Mouse (Mus musculus): Measurements from ENCODE around the gene Pcyox1. TPM values are rescaled to one million over a fixed set of nuclear protein-coding genes. Genes with fewer than 3 reads are reported as not detected.

Gene Pcyox1
- polyA plus RNA-seq, 1 experiment from 2014 or later = 83.5 TPM

- DNase-seq = no peak
- Histone ChIP-seq H3K4me1 (ENCODE audit: insufficient read depth) (0 out of 2 replicates have a peak, but pooled peaks cover 4% of the 10 kb centered on the region), H3K27me3 (ENCODE audit: insufficient read depth, low read length) (no peaks in the 10 kb centered on the region), H3K4me3 (ENCODE audit: low read depth, low read length) (peak overlapping the region; percentile 87), H3K9me3 (ENCODE audit: low read depth, low read length) (no peaks in the 10 kb centered on the region), H3K27ac (ENCODE audit: low read depth) (peak overlapping the region; percentile 83), H3K36me3 (ENCODE audit: insufficient read depth) (peaks cover 13% of the 10 kb centered on the region; the same call in 1 of the 2 replicates), H3K9ac (peak overlapping the region; percentile 82), H3K4me2 (peak overlapping the region; percentile 94)
- TF ChIP-seq CTCF (IDR thresholded peaks at IDR 0.05; ENCODE audit: low read depth) = no peak
- WGBS = 4% methylated on average over 14 of the region's 14 CpGs
- ATAC-seq (ENCODE audit: insufficient read depth) = no peak
Measured at GRCm38 (mm10) chr6:86397257-86397980, 465 bp upstream of the Pcyox1 start.

GRCm38 (mm10) chr6:86395969-86396368, 985 bp downstream of the Pcyox1 start:
- 16% methylated on average over 10 of the region's 10 CpGs for WGBS
- Histone ChIP-seq H3K9me3 (ENCODE audit: low read depth, low read length) (no peaks in the 10 kb centered on the region), H3K4me1 (ENCODE audit: insufficient read depth) (0 out of 2 replicates have a peak, but pooled peaks cover 4% of the 10 kb centered on the region), H3K27me3 (ENCODE audit: insufficient read depth, low read length) (no peaks in the 10 kb centered on the region), H3K4me3 (ENCODE audit: low read depth, low read length) (peak overlapping the region; percentile 87), H3K4me2 (peak overlapping the region; percentile 94), H3K36me3 (ENCODE audit: insufficient read depth) (peaks cover 27% of the 10 kb centered on the region), H3K9ac (peak overlapping the region; percentile 82), H3K27ac (ENCODE audit: low read depth) (no peak overlapping the region)
- TF ChIP-seq CTCF (IDR thresholded peaks at IDR 0.05; ENCODE audit: low read depth) = no peak
- ATAC-seq (ENCODE audit: insufficient read depth) (no peak), DNase-seq (no peak)

GRCm38 (mm10) chr6:86395021-86395420, 1.9 kb downstream of the Pcyox1 start:
- no peak for ATAC-seq (ENCODE audit: insufficient read depth)
- Histone ChIP-seq H3K9ac (peak overlapping the region; percentile 26; the same call in 1 of the 2 replicates), H3K27ac (ENCODE audit: low read depth) (no peak overlapping the region), H3K4me3 (ENCODE audit: low read depth, low read length) (no peak overlapping the region), H3K9me3 (ENCODE audit: low read depth, low read length) (no peaks in the 10 kb centered on the region), H3K4me2 (peak overlapping the region; percentile 94; the same call in 1 of the 2 replicates), H3K4me1 (ENCODE audit: insufficient read depth) (0 out of 2 replicates have a peak, but pooled peaks cover 4% of the 10 kb centered on the region), H3K36me3 (ENCODE audit: insufficient read depth) (peaks cover 37% of the 10 kb centered on the region), H3K27me3 (ENCODE audit: insufficient read depth, low read length) (no peaks in the 10 kb centered on the region)
- 88% methylated on average over 9 of the region's 9 CpGs for WGBS
- DNase-seq = no peak
- no peak for TF ChIP-seq CTCF (IDR thresholded peaks at IDR 0.05; ENCODE audit: low read depth)

GRCm38 (mm10) chr6:86394078-86394720, 2.8 kb downstream of the Pcyox1 start:
- no peak for DNase-seq
- 0 out of 2 replicates have a peak, but pooled peaks cover 4% of the 10 kb centered on the region for H3K4me1 ChIP-seq (ENCODE audit: insufficient read depth)
- H3K9me3 ChIP-seq (ENCODE audit: low read depth, low read length) = no peaks in the 10 kb centered on the region
- H3K36me3 ChIP-seq (ENCODE audit: insufficient read depth) = peaks cover 45% of the 10 kb centered on the region
- TF ChIP-seq CTCF (IDR thresholded peaks at IDR 0.05; ENCODE audit: low read depth) = no peak
- H3K27me3 ChIP-seq (ENCODE audit: insufficient read depth, low read length) = no peaks in the 10 kb centered on the region
- H3K4me2 ChIP-seq = no peak overlapping the region
- no peak for ATAC-seq (ENCODE audit: insufficient read depth)
- 82% methylated on average over 17 of the region's 17 CpGs for WGBS
- H3K27ac ChIP-seq (ENCODE audit: low read depth) = no peak overlapping the region
- no peak overlapping the region for H3K9ac ChIP-seq
- H3K4me3 ChIP-seq (ENCODE audit: low read depth, low read length) = no peak overlapping the region

- 0 out of 2 replicates have a peak, but pooled peaks cover 4% of the 10 kb centered on the region for H3K4me1 ChIP-seq (ENCODE audit: insufficient read depth)
- peaks cover 55% of the 10 kb centered on the region for H3K36me3 ChIP-seq (ENCODE audit: insufficient read depth)
- no peaks in the 10 kb centered on the region for H3K27me3 ChIP-seq (ENCODE audit: insufficient read depth, low read length)
- H3K4me2 ChIP-seq = no peak overlapping the region
- ATAC-seq (ENCODE audit: insufficient read depth) (no peak), DNase-seq (no peak)
- no peak overlapping the region for H3K27ac ChIP-seq (ENCODE audit: low read depth)
- no peak overlapping the region for H3K9ac ChIP-seq
- whole genome bisulfite sequencing = 97% methylated on average over 1 of the region's 1 CpGs
- no peaks in the 10 kb centered on the region for H3K9me3 ChIP-seq (ENCODE audit: low read depth, low read length)
- no peak for TF ChIP-seq CTCF (IDR thresholded peaks at IDR 0.05; ENCODE audit: low read depth)
- H3K4me3 ChIP-seq (ENCODE audit: low read depth, low read length) = no peak overlapping the region
Measured at GRCm38 (mm10) chr6:86393187-86393586, 3.8 kb downstream of the Pcyox1 start.

- 0 out of 2 replicates have a peak, but pooled peaks cover 4% of the 10 kb centered on the region for H3K4me1 ChIP-seq (ENCODE audit: insufficient read depth)
- 0 out of 2 replicates have a peak, but pooled peaks have one; percentile 34 for TF ChIP-seq CTCF (IDR thresholded peaks at IDR 0.05; ENCODE audit: low read depth)
- no peak overlapping the region for H3K9ac ChIP-seq
- H3K27ac ChIP-seq (ENCODE audit: low read depth) = no peak overlapping the region
- 96% methylated on average over 5 of the region's 5 CpGs for WGBS
- no peak for ATAC-seq (ENCODE audit: insufficient read depth)
- peak; percentile 43 for DNase-seq
- H3K4me2 ChIP-seq = no peak overlapping the region
- no peaks in the 10 kb centered on the region for H3K27me3 ChIP-seq (ENCODE audit: insufficient read depth, low read length)
- H3K9me3 ChIP-seq (ENCODE audit: low read depth, low read length) = no peaks in the 10 kb centered on the region
- peaks cover 71% of the 10 kb centered on the region for H3K36me3 ChIP-seq (ENCODE audit: insufficient read depth)
- no peak overlapping the region for H3K4me3 ChIP-seq (ENCODE audit: low read depth, low read length)
Measured at GRCm38 (mm10) chr6:86391326-86391725, 5.6 kb downstream of the Pcyox1 start.

- Histone ChIP-seq H3K9ac (no peak overlapping the region), H3K27ac (ENCODE audit: low read depth) (no peak overlapping the region), H3K4me3 (ENCODE audit: low read depth, low read length) (no peak overlapping the region), H3K4me2 (no peak overlapping the region), H3K27me3 (ENCODE audit: insufficient read depth, low read length) (no peaks in the 10 kb centered on the region), H3K4me1 (ENCODE audit: insufficient read depth) (no peaks in the 10 kb centered on the region), H3K9me3 (ENCODE audit: low read depth, low read length) (no peaks in the 10 kb centered on the region), H3K36me3 (ENCODE audit: insufficient read depth) (peaks cover 64% of the 10 kb centered on the region)
- TF ChIP-seq CTCF (IDR thresholded peaks at IDR 0.05; ENCODE audit: low read depth) = no peak
- WGBS = 67% methylated on average over 18 of the region's 18 CpGs
- DNase-seq = no peak
- ATAC-seq (ENCODE audit: insufficient read depth) = no peak
Measured at GRCm38 (mm10) chr6:86388461-86388860, 8.5 kb downstream of the Pcyox1 start.

All from lung, embryonic 14.5 days (tissue).